Mouse (Mus musculus) gastrocnemius, adult 2 months (tissue): Measurements from ENCODE around the gene Rspry1. TPM values are rescaled to one million over a fixed set of nuclear protein-coding genes. Genes with fewer than 3 reads are reported as not detected.

Experiments
- DNase-seq: peaks from one replicate; pipeline ENCODE4 v3.0.0; 2022
- H3K27ac ChIP-seq: fragments of 200-600 bp; 2 replicates; pipeline ENCODE4 v1.8.1; 2022; ENCODE audit warnings: mild to moderate bottlenecking
- H3K4me3 ChIP-seq: fragments of 200-600 bp; 2 replicates; pipeline ENCODE4 v1.8.1; 2022; ENCODE audit warnings: mild to moderate bottlenecking, moderate library complexity
- CTCF ChIP-seq: fragments of 200-600 bp; IDR thresholded peaks from 2 replicates; pipeline ENCODE4 v1.8.1; 2022; ENCODE audit warnings: antibody characterized with exemption, mild to moderate bottlenecking, moderate library complexity
- intact Hi-C: fragments of 180-260 bp; cut with DNase I; formaldehyde crosslinking; loops from one replicate; pipeline ENCODE4 v1.15.1; 2025
- total RNA-seq, 2 experiments: library from RNA; stranded (reverse); gene quantifications; 2 replicates each; pipeline ENCODE4 v1.2.3; 2021

Gene Rspry1
- total RNA-seq, 2 experiments from 2014 or later, result 8.5 to 10.8 TPM

DNA sequence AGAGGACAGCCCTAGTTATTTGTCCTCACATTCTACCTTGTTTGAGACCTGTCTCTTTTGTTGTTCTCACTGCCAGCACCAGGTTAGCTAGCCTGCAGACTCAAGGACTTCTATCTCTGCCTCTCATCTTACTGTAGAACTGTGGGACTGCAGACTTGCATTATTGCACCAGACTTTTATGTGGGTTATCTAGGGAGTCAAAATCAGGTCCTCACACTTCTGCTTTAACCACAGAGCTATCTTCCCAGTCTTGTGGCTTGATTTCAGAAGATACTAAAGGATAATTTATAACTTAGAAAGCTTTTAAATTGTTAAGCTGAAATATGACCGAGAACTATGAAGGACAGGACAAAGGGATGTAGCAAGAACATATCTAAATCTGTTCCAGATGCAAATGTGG lies 23.1 kb downstream of the Rspry1 start:
- Histone ChIP-seq H3K27ac (no peak overlapping the region), H3K4me3 (no peak overlapping the region)
- no peak for TF ChIP-seq CTCF
- DNase-seq, result no peak
- intact Hi-C loops, result no loop called here

DNA sequence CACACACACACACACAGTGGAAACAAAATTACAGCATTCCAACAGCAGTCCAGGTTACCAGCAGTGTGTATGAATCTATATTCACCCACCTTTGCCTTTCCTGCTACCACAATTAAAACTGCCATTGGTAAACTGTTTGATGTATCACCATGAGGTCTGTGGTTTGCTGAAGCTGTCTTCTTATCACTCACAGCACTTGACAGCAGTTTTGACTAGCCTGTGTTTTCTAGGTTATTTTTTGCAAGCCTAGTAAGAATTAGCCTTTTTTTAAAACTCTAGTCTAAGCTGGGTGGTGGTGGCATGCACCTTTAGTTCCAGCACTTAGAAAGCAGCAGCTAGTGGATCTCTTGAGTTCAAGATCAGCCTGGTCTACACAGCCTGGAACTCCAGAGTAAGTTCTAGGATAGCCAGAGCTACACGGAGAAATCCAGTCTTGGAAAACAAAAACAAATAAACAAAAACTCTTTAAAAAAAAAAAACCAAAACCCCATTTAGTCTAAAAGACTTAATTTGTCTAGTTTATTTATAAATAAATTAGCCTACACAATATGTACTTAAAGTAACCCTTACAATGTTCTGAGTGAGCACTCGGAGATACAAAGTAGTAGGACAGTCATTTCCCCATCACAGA lies 31.9 kb downstream of the Rspry1 start:
- intact Hi-C loops, result no loop called here
- no peak overlapping the region for H3K27ac ChIP-seq
- DNase-seq, result no peak
- no peak overlapping the region for H3K4me3 ChIP-seq
- no peak for TF ChIP-seq CTCF

- no peak for DNase-seq
- H3K4me3 ChIP-seq, result no peak overlapping the region
- intact Hi-C loops, result no loop called here
- H3K27ac ChIP-seq, result no peak overlapping the region
- no peak for TF ChIP-seq CTCF
Observed at GRCm38 (mm10) chr8:94634211-94634610, 32.5 kb downstream of the Rspry1 start.

- intact Hi-C loops, result no loop called here
- no peak overlapping the region for H3K27ac ChIP-seq
- no peak for TF ChIP-seq CTCF
- DNase-seq, result no peak
- H3K4me3 ChIP-seq, result no peak overlapping the region
Observed at GRCm38 (mm10) chr8:94641183-94641582, 39.4 kb downstream of the Rspry1 start.

DNA sequence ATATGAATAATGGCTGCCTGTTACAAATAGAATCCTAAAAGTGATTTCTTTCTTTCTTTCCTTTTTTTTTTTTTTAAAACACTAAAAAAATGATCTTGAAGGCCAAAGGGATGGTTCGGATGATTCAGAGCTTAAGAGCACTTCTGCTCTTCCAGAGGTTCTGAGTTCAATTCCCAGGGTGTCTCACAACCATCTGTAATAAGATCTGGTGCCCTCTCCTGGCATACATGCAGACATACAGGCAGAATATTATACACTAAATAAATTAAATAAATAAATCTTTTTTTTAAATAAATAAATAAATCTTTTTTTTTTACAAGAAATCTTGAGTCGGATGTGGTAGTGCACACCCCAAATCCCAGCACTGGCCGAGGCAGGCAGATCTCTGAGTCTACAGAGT lies 40.2 kb downstream of the Rspry1 start:
- TF ChIP-seq CTCF, result peak; percentile 34
- no peak for DNase-seq
- H3K4me3 ChIP-seq, result no peak overlapping the region
- H3K27ac ChIP-seq, result no peak overlapping the region
- intact Hi-C loops, result no loop called here

DNA sequence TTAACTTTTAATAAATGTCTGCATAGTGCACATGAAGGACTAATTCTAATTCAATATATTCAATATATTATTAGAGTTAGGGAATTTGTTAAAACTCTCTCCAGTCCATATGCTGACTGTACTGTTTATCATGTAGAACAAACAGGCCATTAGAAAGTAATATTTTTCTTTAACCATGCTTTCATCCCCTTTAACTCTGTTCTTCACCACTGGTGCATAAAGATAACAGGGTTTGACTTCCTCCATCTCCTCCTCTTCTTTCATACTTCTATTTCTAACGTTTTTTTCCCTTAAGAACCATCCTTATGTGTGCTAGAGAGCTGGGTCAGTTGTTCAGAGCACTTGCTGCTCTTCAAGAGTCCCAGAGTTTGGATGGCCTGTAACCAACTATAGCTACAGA lies 43.5 kb downstream of the Rspry1 start:
- Histone ChIP-seq H3K4me3 (no peak overlapping the region), H3K27ac (no peak overlapping the region)
- intact Hi-C loops, result no loop called here
- no peak for DNase-seq
- no peak for TF ChIP-seq CTCF

DNA sequence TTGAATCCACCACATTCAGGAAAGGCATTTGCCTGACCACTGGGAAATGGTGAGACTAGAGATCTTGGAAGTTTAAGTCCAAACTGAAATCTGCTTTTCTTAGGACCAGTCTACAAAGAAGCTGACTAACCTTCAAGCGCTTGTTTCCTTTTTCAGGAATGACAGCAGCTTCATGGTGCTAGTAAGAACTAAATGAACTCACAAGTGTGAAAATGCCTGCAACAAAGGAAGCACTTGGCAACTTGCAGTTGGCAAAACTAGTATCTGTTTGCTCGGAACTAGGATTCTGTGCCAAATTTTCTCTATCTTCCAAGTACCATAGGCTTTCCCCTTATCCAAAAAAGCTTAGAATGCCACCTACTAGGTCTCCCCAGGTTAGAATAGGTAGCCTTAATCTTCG lies 44.4 kb downstream of the Rspry1 start:
- TF ChIP-seq CTCF, result no peak
- DNase-seq, result no peak
- no peak overlapping the region for H3K4me3 ChIP-seq
- H3K27ac ChIP-seq, result no peak overlapping the region
- intact Hi-C loops, result no loop called here

GRCm38 (mm10) chr8:94649496-94649895 lies 47.8 kb downstream of the Rspry1 start:
- DNase-seq, result no peak
- Histone ChIP-seq H3K4me3 (no peak overlapping the region), H3K27ac (no peak overlapping the region)
- intact Hi-C loops, result no loop called here
- TF ChIP-seq CTCF, result no peak

DNA sequence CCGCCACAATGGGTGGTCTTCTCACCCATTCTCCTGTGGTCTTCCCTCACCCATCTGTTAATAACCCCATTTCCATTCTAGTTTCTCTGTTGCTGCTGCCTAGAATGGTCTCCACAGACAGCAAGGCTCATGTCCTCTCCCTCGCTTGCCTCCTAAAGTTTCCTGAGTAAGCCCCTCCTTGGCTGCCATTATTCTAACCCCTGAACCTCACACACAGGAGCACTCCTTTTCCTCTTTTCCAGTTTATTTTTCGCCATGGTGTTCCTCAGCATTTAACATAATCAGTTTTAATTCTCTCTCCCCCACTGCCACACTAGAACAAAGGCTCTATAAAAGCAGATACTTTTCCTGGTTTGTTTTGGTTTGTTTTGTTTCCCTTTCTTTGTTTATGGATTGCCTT lies 51.2 kb downstream of the Rspry1 start:
- TF ChIP-seq CTCF, result no peak
- intact Hi-C loops, result no loop called here
- Histone ChIP-seq H3K4me3 (no peak overlapping the region), H3K27ac (no peak overlapping the region)
- no peak for DNase-seq

DNA sequence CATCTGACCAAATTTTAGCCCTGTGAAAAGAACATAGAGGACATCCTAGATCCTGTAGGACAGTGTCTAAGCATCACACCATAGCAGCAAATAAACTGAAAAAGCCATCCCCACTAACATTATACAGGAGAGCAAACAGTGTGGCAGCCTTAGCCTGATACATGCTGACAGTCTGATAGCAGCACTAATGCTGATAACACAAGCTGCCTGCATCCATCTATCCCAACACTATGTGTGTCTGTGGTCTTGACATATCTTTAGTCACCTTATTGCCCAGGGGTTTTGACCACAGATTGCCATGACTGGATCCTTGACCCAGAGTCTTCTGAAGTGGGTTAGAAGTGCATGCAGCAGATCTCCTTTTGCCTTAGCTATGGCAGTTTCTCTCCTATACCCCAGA lies 53.3 kb downstream of the Rspry1 start:
- H3K4me3 ChIP-seq, result no peak overlapping the region
- no peak overlapping the region for H3K27ac ChIP-seq
- intact Hi-C loops, result no loop called here
- DNase-seq, result no peak
- TF ChIP-seq CTCF, result no peak

DNA sequence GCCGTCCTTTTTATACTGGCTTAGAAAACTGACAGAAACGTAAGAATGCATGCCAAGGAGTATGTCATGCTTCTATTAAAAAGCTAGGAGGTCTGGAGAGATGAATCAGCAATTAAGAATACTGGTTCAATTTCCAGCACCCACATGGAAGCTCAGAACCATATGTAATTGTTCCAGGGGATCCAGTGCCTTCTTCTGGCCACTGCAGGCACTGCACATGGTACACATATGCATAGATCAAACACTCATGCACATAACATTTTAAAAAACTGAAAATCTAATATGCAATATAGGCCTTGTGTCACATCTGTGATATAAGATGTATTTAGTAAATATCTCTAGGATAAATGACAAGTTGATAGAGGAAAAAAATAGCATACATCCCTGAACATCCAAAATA lies 56.3 kb downstream of the Rspry1 start:
- intact Hi-C loops, result no loop called here
- peak; percentile 43 for TF ChIP-seq CTCF
- Histone ChIP-seq H3K4me3 (no peak overlapping the region), H3K27ac (no peak overlapping the region)
- no peak for DNase-seq

DNA sequence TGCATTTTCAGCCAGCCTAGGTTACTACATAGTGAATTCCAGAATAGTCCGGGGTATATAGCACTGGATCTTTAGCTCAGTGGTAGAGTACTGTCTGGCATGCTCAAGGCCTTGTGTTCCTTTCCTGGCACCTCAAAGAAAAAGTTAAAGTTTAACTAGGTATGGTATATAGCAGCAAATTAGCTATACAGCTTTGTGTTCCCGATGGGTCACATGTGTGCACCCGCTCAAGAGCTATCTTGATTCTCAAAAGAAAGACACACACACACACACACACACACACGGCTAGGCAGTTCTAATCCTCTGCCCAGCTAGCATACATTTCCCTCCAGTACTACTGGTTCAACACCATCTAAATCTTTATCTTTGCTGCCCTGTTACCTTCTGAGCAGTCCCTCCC lies 58.7 kb downstream of the Rspry1 start:
- Histone ChIP-seq H3K4me3 (no peak overlapping the region), H3K27ac (no peak overlapping the region)
- no peak for TF ChIP-seq CTCF
- intact Hi-C loops, result no loop called here
- DNase-seq, result no peak

DNA sequence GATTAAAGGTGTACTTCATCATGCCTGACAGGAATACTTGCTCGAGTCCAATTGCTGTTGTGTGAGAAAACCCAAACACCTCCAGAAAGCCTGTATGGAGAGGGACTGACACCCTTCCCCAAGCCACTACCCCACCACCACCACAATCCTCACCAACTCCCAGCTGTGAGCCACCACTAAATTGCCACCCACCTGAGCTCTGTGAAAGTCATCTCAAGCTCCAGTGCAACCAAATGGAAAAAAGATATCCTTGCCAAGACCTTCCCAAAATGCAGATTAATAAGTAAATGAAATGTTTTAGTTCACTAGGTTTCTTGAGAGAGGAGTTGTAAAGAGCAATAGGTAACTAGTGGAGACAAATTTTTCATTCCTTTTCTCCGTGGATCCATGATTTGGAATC lies 63.0 kb downstream of the Rspry1 start:
- Histone ChIP-seq H3K27ac (no peak overlapping the region), H3K4me3 (no peak overlapping the region)
- no peak for DNase-seq
- intact Hi-C loops, result loop anchor here (5.0 kb wide), 1 partner anchor 38 kb away; no protein-coding TSS in a partner anchor
- no peak for TF ChIP-seq CTCF
